Mouse (Mus musculus) WW6 (cell line): ENCODE data around the gene Peli2.

Experiments used
- DNase-seq: peaks from one replicate; pipeline ENCODE4 v3.0.0-alpha.2; 2013; ENCODE audit warnings: low read depth, low spot score

Gene Peli2

DNA sequence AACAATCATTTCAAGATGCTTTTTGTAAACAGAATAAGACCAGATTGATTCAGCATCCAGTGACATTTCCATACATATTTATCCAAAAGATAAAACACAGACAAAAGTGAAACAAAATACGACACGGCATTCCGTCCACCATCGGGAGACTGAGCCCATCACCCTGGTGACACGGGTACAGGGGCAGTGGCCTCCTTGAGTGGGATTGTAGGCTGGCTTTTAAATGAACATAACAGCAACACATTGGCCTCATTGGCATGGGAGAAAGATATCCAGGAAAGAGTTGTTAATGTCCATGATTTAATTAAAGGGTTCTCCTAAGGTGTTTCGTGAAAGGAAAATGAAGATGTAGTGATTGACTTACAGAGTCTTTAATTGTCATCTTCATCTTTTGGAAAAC lies 5.3 kb downstream of the Peli2 start:
- DNase-seq, result no peak

DNA sequence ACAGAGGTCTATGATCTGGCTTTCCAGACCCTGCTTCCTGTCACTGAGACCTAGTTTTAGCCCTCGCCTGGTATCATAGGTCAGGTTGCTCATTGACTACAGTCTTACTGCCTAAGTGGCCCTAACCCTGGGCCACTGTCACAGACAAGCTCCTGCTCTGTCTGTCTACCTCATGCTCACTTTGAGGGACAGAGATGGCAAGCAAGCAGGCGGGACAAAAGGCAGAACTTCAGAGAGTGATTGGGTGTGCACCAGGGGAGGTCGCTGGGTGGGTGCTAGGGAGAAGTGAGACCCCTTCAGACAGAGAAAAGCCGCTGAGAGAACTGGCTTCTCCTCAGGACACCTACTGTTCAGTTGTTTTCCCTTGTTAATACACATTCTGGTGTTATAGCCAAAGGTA lies 6.3 kb downstream of the Peli2 start:
- DNase-seq, result no peak

DNA sequence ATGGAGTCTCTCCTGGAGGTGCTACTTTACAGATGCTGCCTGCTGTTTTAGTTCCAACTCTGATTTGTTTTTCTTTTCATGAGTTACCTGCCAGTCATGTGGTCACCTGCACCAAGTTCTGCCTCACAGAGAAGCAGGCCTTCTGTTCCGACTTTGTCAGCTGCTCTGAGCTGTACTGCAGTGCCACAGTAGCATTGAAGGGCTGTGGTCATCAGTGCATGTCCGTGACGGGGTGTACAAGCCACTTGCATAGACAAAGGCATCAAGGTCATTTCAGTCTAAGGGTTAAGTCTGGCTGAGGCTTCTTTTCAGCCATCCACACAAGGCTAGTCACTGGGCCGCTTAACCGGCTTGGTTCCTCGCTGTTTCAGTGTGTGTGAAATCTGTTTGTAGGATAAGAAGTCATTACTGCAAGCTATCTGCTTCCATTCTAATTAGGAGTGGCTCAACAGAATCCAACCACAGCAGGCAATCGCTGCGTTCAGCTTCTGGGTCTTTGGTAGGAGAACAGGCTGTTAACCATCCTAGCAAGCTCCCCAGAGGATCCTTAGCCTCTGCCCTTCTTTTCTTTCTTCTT lies 7.1 kb downstream of the Peli2 start:
- no peak for DNase-seq

DNA sequence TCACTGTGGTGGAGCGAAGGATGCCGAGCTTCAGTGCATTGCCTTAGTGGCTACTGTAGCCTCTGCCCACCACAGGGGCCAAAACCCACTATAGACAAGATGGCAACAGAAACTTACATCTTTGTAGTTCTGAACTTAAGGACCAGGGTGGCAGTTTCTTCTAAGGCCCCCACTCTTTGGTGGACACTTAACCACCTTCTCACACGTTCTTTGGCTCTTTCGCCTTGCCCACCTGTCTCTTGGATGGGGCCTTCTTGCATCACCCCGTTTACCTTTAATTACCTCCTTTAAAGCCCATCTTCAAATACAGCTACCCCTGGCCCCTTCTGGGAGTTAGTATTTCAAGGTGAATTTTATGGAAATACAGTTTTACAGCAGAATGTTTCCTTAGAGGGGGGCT lies 8.1 kb downstream of the Peli2 start:
- no peak for DNase-seq

DNA sequence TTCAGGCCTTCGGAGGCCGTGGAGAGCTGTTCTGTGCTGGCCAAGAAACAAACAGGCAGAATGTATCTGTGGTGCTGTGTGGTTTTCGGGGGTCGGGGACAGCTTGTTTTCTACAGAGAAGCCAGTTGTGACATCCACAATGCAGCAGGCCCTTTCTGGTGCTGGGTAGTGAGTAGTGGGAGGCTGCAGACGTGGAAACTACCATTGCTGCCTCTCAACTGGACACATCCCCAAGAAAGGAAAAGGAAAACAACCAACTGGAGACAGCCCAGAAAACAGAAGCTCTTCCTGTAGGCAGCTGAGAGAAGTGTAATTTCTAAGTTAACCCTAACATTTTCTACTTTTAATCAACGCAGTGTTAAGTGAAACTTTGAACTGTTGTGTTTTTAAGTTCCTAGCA lies 9.4 kb downstream of the Peli2 start:
- DNase-seq, result no peak

DNA sequence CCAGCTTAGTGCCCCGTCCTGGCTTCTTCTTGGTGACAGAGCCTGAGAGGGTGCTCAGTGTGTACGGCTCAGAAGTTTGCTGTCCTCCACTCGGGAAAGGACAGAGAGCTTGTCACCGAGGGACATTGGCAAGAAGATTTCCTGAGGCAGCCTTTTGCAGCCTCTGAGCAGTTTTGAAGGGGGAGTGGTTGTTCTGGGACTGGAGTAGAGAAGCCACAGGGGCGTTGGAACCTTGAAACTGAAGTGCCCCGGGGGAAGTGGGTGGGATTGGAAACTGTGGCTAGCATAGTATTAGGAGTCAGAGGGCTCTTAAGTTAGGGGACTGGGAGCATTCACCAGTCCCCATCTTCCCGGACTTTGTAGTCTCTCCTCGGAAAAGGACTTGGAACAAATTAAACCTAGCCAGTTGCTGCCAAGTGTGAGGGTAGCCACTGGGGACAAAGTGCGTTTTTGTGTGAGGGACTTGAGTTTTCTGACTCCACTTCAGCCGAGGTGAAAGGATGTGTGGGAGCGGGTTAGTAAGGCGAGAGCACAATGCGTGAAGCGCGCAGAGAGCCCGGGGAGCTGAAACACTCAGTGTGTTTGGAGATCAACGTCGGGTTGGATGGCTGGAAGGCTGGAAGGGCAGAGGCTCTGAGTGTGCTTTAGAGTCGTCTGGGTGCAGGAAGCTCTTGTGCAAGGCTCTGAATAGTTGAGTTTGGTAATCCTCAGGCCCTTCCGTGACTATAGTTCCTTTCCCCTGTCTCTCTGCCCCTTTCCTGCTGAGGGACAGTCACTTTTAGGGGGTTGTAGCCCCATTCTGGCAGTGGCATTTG lies 10.3 kb downstream of the Peli2 start:
- no peak for DNase-seq

DNA sequence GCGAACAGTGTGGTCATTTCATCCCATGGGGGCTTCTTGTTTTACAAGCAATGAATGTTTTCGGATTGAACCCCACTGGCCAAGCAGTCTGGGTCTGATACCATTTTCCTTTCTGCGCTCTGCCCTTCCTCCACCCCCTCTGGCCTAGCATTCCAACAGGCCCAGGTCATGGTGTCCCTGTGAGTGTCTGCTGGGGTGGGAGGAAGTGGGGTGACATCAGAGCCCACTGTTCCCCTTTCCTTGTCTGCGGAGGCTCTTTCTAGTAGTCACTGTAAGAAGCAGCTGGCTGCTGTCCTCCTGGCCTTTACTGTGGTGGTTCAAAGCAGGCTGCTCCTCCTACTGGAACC lies 10.9 kb downstream of the Peli2 start:
- DNase-seq, result no peak

DNA sequence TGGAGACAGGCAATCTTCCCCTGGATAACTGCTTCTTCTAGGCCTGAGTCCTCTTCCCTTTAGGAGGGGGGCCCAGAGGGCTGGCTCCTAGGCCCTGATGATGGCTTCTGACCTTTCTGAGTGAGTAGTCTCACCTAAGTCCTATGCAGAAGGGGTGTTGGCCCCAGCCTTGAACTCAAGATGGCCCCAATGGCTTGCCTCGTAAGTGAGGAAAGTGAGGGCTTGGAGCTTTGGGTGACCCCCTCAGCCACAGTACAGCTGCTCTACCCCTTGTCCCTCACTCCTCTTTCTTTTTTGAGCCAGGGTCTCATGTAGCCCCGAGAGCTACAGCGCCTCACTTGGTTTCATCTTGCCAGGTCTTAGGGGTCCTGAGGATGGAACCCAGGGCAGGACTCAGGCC lies 11.6 kb downstream of the Peli2 start:
- DNase-seq, result no peak

DNA sequence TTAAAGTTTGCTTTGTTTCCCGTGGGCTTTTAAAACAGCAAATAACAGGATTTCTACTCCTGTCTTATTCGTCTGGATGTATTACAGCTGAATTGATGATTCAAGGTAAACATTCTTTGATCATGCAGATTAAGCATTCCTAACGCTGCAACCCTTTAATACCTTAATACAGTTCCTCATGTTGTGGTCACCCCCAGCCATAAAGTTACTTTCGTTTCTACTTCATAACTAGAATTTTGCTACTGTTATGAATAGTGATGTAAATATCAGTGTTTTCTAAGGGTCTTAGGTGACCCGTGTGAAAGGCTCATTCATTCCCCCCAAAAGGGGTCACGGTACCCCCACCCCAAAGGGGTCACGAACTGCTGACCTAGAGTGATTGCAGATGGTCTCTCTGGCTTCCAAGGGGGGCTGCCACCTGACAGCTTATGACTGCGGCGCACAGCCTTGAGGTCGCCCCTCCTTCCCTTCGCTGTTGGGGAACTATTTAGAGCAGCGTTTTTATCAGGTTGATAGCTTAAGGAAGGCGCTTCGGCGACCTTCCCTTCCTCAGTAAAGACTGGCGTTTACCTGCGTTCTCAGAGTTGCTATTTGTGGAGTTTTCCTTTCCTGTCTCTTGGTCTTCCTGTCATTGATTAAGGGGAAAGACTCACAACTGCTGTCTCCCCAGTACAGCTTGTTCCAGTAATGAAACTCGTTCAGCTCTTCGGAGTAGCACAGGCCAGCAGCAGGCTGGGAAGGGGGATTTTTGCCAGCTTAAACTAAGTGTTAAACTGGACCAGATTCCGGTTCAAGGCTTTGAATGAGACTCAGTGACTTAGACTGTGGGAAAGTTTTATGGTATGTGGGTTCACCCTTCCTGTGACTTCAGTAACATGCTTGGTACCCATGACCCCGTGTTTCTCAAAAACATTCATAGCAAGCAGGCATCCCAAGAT lies 12.5 kb downstream of the Peli2 start:
- no peak for DNase-seq

DNA sequence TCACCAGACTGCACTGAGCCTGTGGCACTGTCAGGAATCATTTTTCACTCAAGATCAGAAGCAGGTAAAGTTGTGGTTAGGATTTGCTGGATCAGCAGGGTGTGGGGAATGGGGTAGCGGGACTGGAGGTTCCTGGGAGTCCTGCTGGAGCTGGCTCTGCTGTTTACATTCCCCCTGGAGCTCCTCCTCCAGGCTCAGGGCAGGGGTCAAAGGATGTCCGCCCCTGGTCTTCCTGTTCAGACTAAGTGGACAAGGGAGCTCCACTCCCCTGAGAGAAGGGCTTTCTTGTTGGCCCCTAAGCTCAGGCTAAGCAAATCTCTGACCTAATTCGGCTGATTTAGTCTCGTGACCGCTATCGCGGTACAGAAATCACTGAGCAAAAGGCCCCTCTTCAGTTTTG lies 13.7 kb downstream of the Peli2 start:
- no peak for DNase-seq

DNA sequence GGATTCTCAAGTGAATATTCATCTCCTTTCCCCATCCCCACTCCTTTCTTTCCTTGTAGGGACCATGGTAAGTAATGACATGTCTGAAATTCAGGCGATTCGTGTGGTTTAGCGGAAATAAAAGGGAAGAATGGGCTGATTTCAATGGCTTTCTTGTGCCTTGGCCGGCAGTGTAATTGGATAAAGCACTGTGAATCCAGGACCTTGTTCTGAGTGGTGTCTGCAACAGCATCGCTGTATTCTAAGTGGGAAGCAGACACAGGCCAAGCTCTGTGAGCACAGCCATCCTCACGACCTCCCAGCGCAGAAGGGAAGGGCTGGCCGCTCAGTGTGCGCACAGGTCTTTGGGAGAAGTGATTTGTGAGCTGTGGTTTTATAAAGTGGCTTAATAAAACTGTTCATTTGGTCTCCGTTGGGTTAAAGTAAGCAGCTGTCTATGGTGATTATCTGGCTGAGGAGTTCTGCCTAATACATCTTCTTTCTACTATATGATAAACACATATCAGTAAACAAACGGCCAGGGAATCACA lies 15.3 kb downstream of the Peli2 start:
- no peak for DNase-seq

DNA sequence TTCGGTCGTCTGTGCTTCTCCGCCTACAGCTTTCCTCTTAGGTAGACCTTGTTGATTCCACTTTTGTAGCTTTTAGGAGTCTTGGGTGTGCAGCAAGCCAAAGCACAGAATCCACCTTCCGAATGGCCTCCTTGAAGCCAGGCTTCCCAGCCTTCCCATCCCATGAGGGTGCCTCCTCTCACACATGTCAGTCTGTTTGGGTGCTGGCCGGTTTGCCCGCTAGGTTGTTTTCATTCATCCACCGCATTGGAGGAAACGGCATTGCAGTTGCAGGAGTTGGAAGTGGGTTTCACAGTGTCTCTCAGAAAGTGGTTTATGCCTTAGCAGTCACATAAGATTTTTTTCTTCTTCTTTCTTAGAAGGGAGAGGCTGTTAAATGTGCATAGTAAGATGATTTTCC lies 17.1 kb downstream of the Peli2 start:
- DNase-seq, result no peak

DNA sequence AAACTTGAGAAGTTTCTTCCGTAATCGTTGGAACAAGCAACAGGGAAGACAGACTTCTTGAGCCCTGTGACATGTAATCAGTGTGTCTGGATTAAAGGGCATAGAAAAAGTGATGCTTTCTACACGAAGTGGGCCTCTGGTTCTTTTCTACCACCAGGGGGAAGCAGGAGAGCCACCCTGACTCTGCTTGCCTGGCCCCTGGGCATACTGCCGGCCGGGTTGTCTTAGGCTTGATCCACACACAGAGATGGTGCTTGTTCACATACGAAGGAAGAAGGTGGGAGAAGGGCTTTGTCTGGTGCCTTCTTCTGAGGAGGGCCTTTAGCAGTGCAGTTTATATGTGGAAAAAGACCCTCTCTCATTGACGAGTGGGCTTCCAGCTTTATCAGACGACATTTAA lies 17.5 kb downstream of the Peli2 start:
- DNase-seq, result no peak

DNA sequence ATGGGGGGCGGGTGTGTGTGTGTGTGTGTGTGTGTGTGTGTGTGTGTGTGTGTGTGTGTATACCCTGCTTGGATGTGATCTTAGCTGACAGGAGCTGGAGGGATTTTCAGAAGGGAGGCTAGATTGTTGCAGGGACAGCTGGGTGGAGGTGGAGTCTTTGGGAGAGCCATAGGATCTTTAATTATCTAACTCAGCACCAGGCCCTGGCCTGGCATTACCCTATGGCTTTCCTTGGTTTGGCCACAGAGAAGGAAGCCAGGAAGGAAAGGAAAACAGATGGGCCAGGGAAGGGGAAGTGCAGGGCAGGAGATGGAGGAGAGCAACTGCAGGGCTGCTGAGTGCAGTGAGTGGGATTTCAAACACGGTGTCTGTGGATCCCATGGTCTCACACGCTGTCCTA lies 18.8 kb downstream of the Peli2 start:
- no peak for DNase-seq

DNA sequence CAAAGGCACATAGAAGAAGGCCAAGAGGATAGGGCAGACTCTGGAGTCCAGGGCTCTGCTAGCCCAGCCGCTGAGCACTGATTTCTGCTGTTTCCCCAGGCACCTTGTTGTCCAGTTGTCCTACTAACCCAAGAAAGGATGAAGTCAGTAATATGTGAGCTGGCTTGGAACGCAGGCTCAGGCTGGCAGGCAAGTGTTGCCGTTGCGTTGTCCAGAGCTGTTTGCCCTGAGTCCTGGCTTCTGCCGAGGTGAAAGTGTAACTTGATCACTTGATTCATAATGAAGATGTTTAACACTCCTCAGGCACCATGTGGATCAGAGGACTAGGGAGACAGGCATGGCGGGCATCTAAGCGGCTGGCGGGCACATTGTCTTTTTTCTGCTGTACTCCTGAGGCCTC lies 21.1 kb downstream of the Peli2 start:
- DNase-seq, result no peak

DNA sequence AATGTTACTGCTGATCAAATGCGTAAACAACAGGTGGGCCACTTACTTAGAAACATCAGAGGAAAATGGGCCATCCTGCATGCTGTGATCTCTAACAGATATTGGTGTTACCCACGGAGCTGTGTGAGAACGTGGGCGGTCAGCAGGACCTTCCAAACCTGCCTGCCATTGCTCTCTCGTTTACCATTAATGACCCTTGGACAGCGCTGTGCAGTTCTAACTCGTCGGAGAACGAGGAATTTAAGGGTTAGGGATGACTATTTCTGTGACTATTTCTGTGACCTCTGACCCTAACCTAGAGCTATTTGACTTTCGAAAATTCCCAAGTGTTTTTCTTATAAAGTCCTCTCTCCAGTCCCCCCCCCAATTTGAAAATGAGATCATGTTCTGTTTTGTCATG lies 22.1 kb downstream of the Peli2 start:
- DNase-seq, result no peak

DNA sequence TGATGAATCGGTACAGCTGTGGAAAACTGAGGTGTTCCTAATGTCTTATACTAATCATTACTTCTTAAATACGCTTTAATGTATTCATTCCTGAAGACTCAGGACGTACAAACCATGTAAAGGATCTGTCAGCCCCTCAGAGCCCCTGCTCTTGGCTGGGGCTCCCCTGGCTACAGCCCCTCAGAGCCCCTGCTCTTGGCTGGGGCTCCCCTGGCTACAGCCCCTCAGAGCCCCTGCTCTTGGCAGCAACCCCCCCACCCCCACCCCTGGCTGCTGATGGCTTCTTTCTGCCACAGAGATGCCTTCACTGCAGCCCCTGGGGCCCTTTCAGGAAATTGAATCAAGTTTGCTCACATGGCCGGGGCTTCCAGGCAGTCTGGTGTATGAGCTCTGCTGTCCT lies 22.5 kb downstream of the Peli2 start:
- no peak for DNase-seq

DNA sequence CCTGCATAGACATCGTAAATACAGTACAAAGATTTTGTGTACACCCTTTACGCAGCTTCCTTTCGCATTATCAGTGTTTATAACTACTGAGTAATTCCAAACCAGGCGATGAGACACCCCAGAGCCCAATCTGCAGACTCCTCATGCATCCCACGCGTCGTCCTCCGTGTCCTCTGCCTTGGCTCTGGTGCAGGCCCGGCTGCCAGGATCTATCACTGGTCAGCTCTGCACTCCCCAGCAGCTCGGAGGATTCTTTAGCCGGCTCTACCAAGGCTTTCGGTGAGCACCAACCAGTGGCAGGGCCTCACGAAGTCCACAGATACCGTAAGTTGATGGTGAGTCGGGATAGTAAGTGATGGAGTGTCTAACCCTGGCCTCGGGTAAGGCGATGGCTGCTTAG lies 23.7 kb downstream of the Peli2 start:
- DNase-seq, result no peak

DNA sequence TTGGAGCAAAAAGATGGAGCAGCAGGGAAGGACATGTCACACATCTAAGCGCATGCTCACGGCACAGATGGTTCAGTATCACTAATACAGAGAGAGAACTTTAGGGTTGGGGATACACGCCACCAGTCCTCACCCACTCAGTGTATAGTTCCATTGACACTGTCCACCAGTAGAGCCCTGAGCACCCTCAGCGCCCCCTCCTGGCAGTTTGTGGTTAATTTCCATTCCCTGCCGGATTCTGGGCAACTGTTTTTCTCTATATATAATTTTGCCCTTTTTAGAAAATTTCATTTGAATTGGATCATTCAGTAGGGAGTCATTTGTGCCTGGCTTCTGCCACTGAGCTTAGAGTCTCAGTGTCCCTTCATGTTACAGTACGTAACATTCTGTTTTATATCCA lies 27.1 kb downstream of the Peli2 start:
- DNase-seq, result no peak

DNA sequence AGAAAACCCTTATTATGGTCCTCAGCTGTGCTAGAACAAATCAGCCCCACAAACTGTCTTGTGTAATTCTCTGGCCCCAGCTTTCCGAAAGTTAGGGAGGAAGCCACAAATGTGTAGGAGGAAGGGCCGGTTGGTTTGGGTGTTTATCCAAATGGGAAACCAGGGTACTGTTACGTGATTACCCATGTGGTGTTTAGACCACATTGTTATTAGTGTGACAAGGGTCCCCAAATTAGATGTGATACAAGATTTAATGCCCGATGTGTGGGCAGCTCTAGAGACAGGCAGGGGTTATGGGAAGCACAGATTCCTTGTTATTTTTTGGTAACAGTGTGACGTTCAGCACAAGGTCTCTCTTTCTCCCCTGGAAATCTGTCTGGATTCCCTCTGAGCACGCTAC lies 28.0 kb downstream of the Peli2 start:
- DNase-seq, result no peak

DNA sequence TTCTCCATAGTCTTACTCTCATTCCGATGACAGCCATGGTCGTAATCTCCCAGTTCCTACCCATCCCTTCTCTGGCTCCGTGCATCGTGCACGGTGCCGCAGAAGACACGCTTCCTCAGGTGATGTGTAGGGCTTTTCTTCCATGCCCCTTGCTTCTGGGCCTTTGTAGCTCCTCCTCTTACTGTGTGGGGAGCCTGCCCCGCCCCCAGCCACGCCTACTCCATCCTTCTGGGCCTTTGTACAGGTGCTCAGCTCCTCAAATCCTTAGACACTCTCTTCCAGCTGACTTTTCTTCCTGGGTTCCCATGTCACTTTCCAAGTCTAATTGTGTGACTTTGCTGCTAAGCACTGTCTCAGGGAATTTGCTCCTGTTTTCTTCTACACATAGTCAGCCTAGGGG lies 28.7 kb downstream of the Peli2 start:
- no peak for DNase-seq

DNA sequence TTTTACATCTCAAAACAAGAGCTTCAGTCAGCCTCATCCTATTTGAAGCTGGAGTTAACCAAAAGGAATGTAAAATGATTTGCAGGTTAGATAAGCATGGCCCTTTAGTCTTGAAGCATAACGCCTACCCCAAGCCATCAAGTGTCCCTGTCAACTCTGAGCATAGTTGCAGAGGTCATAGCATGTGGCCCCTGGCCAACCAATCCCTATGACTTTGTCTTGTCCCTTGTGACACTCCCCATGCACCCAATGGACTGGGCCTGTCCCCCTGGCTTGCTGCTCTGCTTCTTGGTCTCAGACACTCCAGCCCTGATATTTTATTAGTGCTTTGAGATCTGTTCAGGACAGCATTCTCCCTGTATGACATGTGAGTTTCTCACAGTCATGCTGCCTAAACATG lies 30.3 kb downstream of the Peli2 start:
- DNase-seq, result no peak

DNA sequence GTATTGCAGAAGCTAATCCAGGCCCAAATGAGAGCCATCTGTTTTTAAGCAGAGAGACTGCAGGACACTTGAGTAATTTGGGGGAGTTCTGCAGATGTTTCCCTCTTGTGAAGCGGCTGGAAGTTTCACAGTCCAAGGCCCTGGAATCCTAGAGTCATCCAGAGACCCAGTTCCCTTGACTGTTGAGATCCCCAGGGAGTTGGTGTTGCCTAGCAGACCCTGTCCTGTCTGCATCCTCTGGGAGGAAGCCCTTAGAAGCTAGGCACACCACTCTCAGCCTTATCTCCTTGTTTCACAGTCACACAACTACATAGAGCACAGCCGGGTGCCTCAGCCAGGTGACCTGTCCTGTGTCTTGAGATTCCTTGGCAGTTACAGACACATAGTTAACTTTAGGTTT lies 30.9 kb downstream of the Peli2 start:
- DNase-seq, result no peak
